Mouse (Mus musculus) cerebellum, adult (tissue): Measurements from ENCODE around the gene Cdkl2.

ENCODE experiments used
- ATAC-seq: cut with Nextera tagmentation; 2 replicates; pipeline ENCODE4 v1.9.2; 2017; ENCODE audit warnings: mild to moderate bottlenecking, moderate library complexity, mixed read lengths; ENCODE audit not compliant: insufficient number of reproducible peaks, low FRiP score, low TSS enrichment

The Cdkl2 gene

DNA sequence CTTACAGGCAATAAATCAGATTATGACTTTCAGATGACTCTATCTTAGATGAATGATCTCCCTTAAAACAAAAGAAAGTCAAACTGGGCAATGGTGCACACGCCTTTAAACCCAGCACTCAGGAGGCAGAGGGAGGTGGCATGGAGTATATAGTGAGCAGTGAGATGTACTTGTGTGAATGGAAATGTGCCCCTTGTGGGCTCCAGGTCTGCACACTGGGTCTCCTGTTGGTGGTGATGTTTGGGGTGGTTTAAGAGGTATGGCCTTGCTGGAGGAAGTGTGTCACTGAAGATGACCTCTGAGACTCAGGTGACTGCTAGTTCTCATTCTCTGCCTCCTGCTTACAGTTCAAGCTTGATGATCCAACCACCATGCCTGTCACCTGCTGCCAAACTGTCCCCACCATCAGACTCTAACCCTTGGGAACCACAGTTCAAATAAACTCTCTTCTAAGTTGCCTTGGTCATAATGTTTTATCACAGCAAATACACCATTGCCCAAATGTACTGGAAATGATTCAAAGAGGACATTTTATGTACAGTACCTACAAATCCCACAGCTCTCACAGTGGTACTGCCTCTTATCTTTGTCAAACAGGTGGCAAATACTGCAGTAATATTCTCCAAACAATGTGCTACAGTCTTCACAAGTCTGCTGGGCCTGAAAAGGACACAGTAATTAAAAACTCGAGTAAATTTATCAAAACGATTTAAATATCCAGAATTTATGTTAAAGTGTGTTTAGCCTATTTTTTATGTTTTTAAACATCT, 86.5 kb downstream of the Cdkl2 start:
- no peak for ATAC-seq
